Mouse (Mus musculus) CH12.LX (cell line): ENCODE data around the gene Olfr550. TPM values are rescaled to one million over a fixed set of nuclear protein-coding genes. Genes with fewer than 3 reads are reported as not detected.

Experiments
- DNase-seq: peaks from one replicate; pipeline ENCODE4 v3.0.0-alpha.2; 2013; ENCODE audit errors: extremely low read depth
- H3K27ac ChIP-seq: 2 replicates; pipeline ENCODE4 v1.5.1; 2012; ENCODE audit warnings: low read depth, mild to moderate bottlenecking, control low read depth, moderate library complexity; ENCODE audit not compliant: insufficient read depth
- H3K27me3 ChIP-seq: replicated peaks from 2 replicates; pipeline ENCODE3; 2012; ENCODE audit warnings: inconsistent platforms
- H3K36me3 ChIP-seq, 2 experiments: replicated peaks in 1 of 2; 2 replicates each; pipeline versions ENCODE3 to v1.6.1; 2012; ENCODE audit warnings: inconsistent platforms in 1 of 2, low read length in 1 of 2, mild to moderate bottlenecking in 1 of 2, mixed read lengths in 1 of 2, moderate library complexity in 1 of 2; ENCODE audit not compliant: control insufficient read depth in 1 of 2, insufficient read depth in 1 of 2
- H3K4me1 ChIP-seq, 2 experiments: 2 replicates each; pipeline ENCODE4 v1.6.1; 2012; ENCODE audit warnings: inconsistent platforms in 1 of 2, moderate library complexity in 1 of 2; ENCODE audit not compliant: insufficient read depth in 2 of 2, control insufficient read depth in 1 of 2
- H3K4me2 ChIP-seq: 2 replicates; pipeline ENCODE4 v1.6.1; 2012; ENCODE audit warnings: low read depth, mild to moderate bottlenecking, control low read depth; ENCODE audit not compliant: poor library complexity, insufficient read depth, severe bottlenecking
- H3K4me3 ChIP-seq, 3 experiments: fragments of 150-350 bp in 1 of 3; sonication (generic) in 1 of 3; replicated peaks in 1 of 3; 2 replicates each; pipeline versions ENCODE3 to v1.5.1; 2011 to 2012; ENCODE audit warnings: low read depth in 2 of 3, low read length in 2 of 3, mild to moderate bottlenecking in 2 of 3, moderate library complexity in 2 of 3, control low read depth in 1 of 3, improper control_type of control experiment in 1 of 3, inconsistent platforms in 1 of 3, mixed read lengths in 1 of 3; ENCODE audit not compliant: poor library complexity in 1 of 3
- H3K79me2 ChIP-seq: replicated peaks from 2 replicates; pipeline ENCODE4 v1.6.1; 2012; ENCODE audit warnings: mild to moderate bottlenecking, moderate library complexity; ENCODE audit not compliant: control insufficient read depth, poor library complexity, insufficient read depth, severe bottlenecking; ENCODE audit errors: extremely low read depth
- H3K9ac ChIP-seq: 2 replicates; pipeline ENCODE4 v1.6.1; 2012; ENCODE audit warnings: low read depth, mild to moderate bottlenecking, control low read depth, moderate library complexity; ENCODE audit not compliant: insufficient read depth
- H3K9me3 ChIP-seq: replicated peaks from 2 replicates; pipeline ENCODE3; 2012; ENCODE audit warnings: low read length, inconsistent platforms, mixed read lengths
- JUN ChIP-seq: IDR thresholded peaks from 2 replicates; pipeline ENCODE4 v1.6.1; 2011; ENCODE audit warnings: low read depth, mild to moderate bottlenecking, low read length, improper control_type of control experiment, moderate library complexity; ENCODE audit not compliant: insufficient read depth
- KAT2A ChIP-seq: IDR thresholded peaks from 2 replicates; pipeline ENCODE4 v1.6.1; 2012; ENCODE audit warnings: low read length, improper control_type of control experiment, inconsistent platforms; ENCODE audit not compliant: insufficient replicate concordance
- MAFK ChIP-seq: IDR thresholded peaks from 2 replicates; pipeline ENCODE4 v1.6.1; 2011; ENCODE audit warnings: low read length, improper control_type of control experiment; ENCODE audit not compliant: insufficient replicate concordance
- MAX ChIP-seq: IDR thresholded peaks from 2 replicates; pipeline ENCODE4 v1.6.1; 2011; ENCODE audit warnings: low read length, improper control_type of control experiment
- MAZ ChIP-seq: IDR thresholded peaks from 2 replicates; pipeline ENCODE4 v1.6.1; 2012; ENCODE audit warnings: low read depth, mild to moderate bottlenecking, inconsistent platforms, low read length, improper control_type of control experiment, moderate library complexity
- MEF2A ChIP-seq: IDR thresholded peaks from 2 replicates; pipeline ENCODE4 v1.6.1; 2014; ENCODE audit warnings: low read depth, mild to moderate bottlenecking, inconsistent platforms, low read length, improper control_type of control experiment, borderline replicate concordance
- MXI1 ChIP-seq: IDR thresholded peaks from 2 replicates; pipeline ENCODE4 v1.6.1; 2011; ENCODE audit warnings: mild to moderate bottlenecking, low read depth, low read length, improper control_type of control experiment
- PAX5 ChIP-seq: IDR thresholded peaks from 2 replicates; pipeline ENCODE4 v1.6.1; 2012; ENCODE audit warnings: low read length, inconsistent platforms, mixed read lengths
- POLR2A ChIP-seq: IDR thresholded peaks from 2 replicates; pipeline ENCODE4 v1.6.1; 2011; ENCODE audit warnings: low read depth, mild to moderate bottlenecking, improper control_type of control experiment, low read length
- RCOR1 ChIP-seq: conservative IDR thresholded peaks from 2 replicates; pipeline ENCODE4 v1.6.1; 2012; ENCODE audit warnings: low read depth, mild to moderate bottlenecking, inconsistent platforms, low read length, improper control_type of control experiment
- TBP ChIP-seq: conservative IDR thresholded peaks from 2 replicates; pipeline ENCODE4 v1.6.1; 2011; ENCODE audit warnings: low read depth, low read length, improper control_type of control experiment
- TCF12 ChIP-seq: IDR thresholded peaks from 2 replicates; pipeline ENCODE4 v1.6.1; 2014; ENCODE audit warnings: low read depth, mild to moderate bottlenecking, inconsistent platforms, low read length, improper control_type of control experiment
- UBTF ChIP-seq: IDR thresholded peaks from 2 replicates; pipeline ENCODE4 v1.6.1; 2012; ENCODE audit warnings: low read depth, mild to moderate bottlenecking, inconsistent platforms, low read length, improper control_type of control experiment, moderate library complexity
- USF2 ChIP-seq: conservative IDR thresholded peaks from 2 replicates; pipeline ENCODE4 v1.6.1; 2011; ENCODE audit warnings: low read depth, low read length, improper control_type of control experiment
- ZC3H11A ChIP-seq: IDR thresholded peaks from 2 replicates; pipeline ENCODE4 v1.6.1; 2012; ENCODE audit warnings: low read depth, mild to moderate bottlenecking, inconsistent platforms, low read length, improper control_type of control experiment
- ZKSCAN1 ChIP-seq: IDR thresholded peaks from 2 replicates; pipeline ENCODE4 v1.6.1; 2012; ENCODE audit warnings: low read depth, inconsistent platforms, low read length, improper control_type of control experiment, borderline replicate concordance
- ZNF384 ChIP-seq: IDR thresholded peaks from 2 replicates; pipeline ENCODE4 v1.6.1; 2012; ENCODE audit warnings: low read depth, low read length, improper control_type of control experiment, inconsistent platforms
- dilution Hi-C: fragments of 300-500 bp; cut with MboI; formaldehyde crosslinking; loops from 2 replicates; pipeline ENCODE4 v1.14.3; 2020; ENCODE audit warnings: low sequenced_read_pairs; ENCODE audit not compliant: extremely low pct_unique_long_range_greater_than_20kb, extremely low pct_ligation_motif_present
- in situ Hi-C: fragments of 300-500 bp; cut with MboI; formaldehyde crosslinking; loops from 3 replicates; pipeline ENCODE4 v1.14.3; 2019; ENCODE audit warnings: low sequenced_read_pairs, low pct_ligation_motif_present, low pct_unique_long_range_greater_than_20kb, mixed read lengths
- polyA plus RNA-seq: library from polyadenylated mRNA; unstranded; fragments of >175 nt; gene quantifications from 2 replicates; pipeline ENCODE4 v1.2.1, GENCODE M21; 2012; ENCODE audit warnings: low read depth; ENCODE audit not compliant: insufficient read length
- total RNA-seq, 2 experiments: library from RNA; depleted of rRNA; stranded (reverse); fragments of 300-350 nt in 1 of 2; fragments of >200 nt in 1 of 2; gene quantifications; 2 replicates each; pipeline ENCODE4 v1.2.3; 2012 to 2014

Olfr550 gene
- total and polyA plus RNA-seq, 3 experiments: not detected

DNA sequence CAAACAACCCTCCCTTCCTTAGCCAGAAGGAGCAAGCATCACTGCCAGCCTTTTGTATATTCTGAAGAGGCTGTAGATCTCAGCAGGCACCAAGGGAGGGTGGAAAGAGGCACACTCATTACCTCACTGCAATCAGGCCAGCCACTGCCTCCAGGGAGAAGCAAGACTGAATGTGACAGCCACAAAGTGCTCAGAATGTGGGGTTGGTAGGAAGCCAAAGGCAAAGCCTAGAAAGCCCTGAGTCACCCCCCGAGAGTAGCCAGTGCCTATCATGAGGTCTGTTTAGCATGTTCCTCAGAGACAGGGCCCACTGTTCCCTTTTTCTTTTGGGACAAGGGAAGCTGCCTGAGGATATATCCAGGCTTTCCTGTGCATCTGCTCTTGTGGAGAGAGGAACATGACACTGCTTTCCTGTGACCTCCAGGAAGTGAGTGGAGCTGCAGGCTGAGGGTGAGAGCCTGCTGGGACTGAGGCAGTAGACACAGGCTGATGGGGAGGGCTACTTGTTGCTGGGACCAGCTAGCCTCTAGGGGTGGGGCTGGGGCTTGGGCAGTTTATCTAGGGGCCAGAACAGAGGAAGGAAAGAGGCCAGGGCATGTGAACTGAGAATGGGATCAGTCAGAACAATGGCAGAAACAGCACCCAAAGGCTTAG, 26.3 kb downstream of the Olfr550 start, which contains the start of gene Olfr552:
TSS of gene Olfr552 (plus strand) at position 393 of the 654 bp plus-strand sequence.
- H3K36me3 ChIP-seq: no peaks in the 10 kb centered on the region
- no peak within 1 kb of the TSS for H3K4me3 ChIP-seq
- no peak within 1 kb of the TSS for H3K27ac ChIP-seq
- H3K9me3 ChIP-seq: no peaks in the 10 kb centered on the region
- dilution Hi-C loops (no loop called here), in situ Hi-C loops (no loop called here)
- no peak within 1 kb of the TSS for H3K9ac ChIP-seq
- no peaks in the 10 kb centered on the region for H3K79me2 ChIP-seq
- H3K4me2 ChIP-seq: no peak within 1 kb of the TSS
- no peaks in the 10 kb centered on the region for H3K27me3 ChIP-seq
- no peak for TF ChIP-seq MEF2A
- TF ChIP-seq KAT2A: no peak
- no peak for TF ChIP-seq TBP
- peaks cover 0 to 8% of the 10 kb centered on the region in 2 experiments; a peak in 1 of 4 replicates for H3K4me1 ChIP-seq
- peak; percentile 6 for DNase-seq

DNA sequence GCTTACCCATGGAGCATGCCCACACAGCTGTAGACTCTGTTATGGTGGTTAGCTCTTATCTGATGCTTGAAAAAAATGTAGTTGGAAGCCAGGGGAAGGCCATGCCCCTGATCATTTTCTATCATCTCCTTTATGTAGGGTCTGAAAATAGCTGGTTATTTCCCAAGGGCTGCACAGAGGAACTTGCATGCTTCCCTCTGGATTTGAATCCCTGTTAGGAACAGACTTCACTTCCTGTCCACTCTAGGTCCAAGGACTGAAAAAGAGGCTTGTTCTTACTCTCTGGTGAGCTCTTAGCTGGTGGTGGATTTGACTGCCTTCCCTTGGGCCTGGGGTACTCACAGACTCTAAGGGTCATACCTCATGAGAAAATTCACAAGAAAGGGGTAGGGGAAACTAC, 46.9 kb downstream of the Olfr550 start, which contains the start of gene Olfr553:
TSS of gene Olfr553 (minus strand) at position 101 of the 400 bp plus-strand sequence.
- Histone ChIP-seq H3K4me2 (no peak within 1 kb of the TSS), H3K4me1 (no peaks in the 10 kb centered on the region), H3K36me3 (no peaks in the 10 kb centered on the region), H3K27me3 (no peaks in the 10 kb centered on the region)
- in situ Hi-C loops: no loop called here
- no peak for DNase-seq
- no peak for TF ChIP-seq UBTF
- no peak for TF ChIP-seq MAX
- no peak for TF ChIP-seq MAFK
- no peak for TF ChIP-seq ZNF384
- no peak for TF ChIP-seq POLR2A
- TF ChIP-seq USF2: no peak
- TF ChIP-seq MAZ: no peak
- no peak for TF ChIP-seq JUN
- TF ChIP-seq TCF12: no peak
- no peak for TF ChIP-seq PAX5
- no peak for TF ChIP-seq RCOR1
- TF ChIP-seq MXI1: no peak
- no peak for TF ChIP-seq MEF2A
- TF ChIP-seq ZKSCAN1: no peak
- no peak for TF ChIP-seq ZC3H11A
- TF ChIP-seq, all 38 proteins: peak for 0
- dilution Hi-C loops: no loop called here
- no peaks in the 10 kb centered on the region for H3K9me3 ChIP-seq
- H3K9ac ChIP-seq: no peak within 1 kb of the TSS
- no peaks in the 10 kb centered on the region for H3K79me2 ChIP-seq
- no peak within 1 kb of the TSS for H3K27ac ChIP-seq
- H3K4me3 ChIP-seq: no peak within 1 kb of the TSS
